Mouse (Mus musculus) urinary bladder, postnatal 25 days (tissue): ENCODE data around the gene Dmxl2.

Experiments
- DNase-seq: peaks from one replicate; pipeline ENCODE4 v3.0.0; 2022; ENCODE audit warnings: low spot score

Dmxl2 gene

GRCm38 (mm10) chr9:54499791-54500190, 1.6 kb downstream of the Dmxl2 start:
- DNase-seq = no peak

GRCm38 (mm10) chr9:54499291-54499690, 2.1 kb downstream of the Dmxl2 start:
- DNase-seq = no peak

GRCm38 (mm10) chr9:54490431-54490830, 11.0 kb downstream of the Dmxl2 start:
- DNase-seq = no peak

- DNase-seq = no peak
Measured at GRCm38 (mm10) chr9:54489599-54489998, 11.8 kb downstream of the Dmxl2 start.

GRCm38 (mm10) chr9:54484927-54485326, 16.5 kb downstream of the Dmxl2 start:
- no peak for DNase-seq

GRCm38 (mm10) chr9:54483215-54483614, 18.2 kb downstream of the Dmxl2 start:
- DNase-seq = no peak

- no peak for DNase-seq
Measured at GRCm38 (mm10) chr9:54482763-54483162, 18.7 kb downstream of the Dmxl2 start.

GRCm38 (mm10) chr9:54479054-54479453, 22.4 kb downstream of the Dmxl2 start:
- no peak for DNase-seq

GRCm38 (mm10) chr9:54478117-54478516, 23.3 kb downstream of the Dmxl2 start:
- DNase-seq = no peak

- DNase-seq = no peak
Measured at GRCm38 (mm10) chr9:54474546-54474945, 26.9 kb downstream of the Dmxl2 start.

- no peak for DNase-seq
Measured at GRCm38 (mm10) chr9:54474031-54474430, 27.4 kb downstream of the Dmxl2 start.

- DNase-seq = no peak
Measured at GRCm38 (mm10) chr9:54472784-54473183, 28.6 kb downstream of the Dmxl2 start.

- no peak for DNase-seq
Measured at GRCm38 (mm10) chr9:54469339-54469738, 32.1 kb downstream of the Dmxl2 start.

GRCm38 (mm10) chr9:54467433-54467933, 33.9 kb downstream of the Dmxl2 start:
- no peak for DNase-seq

- no peak for DNase-seq
Measured at GRCm38 (mm10) chr9:54463483-54464054, 37.9 kb downstream of the Dmxl2 start.

GRCm38 (mm10) chr9:54439015-54439414, 62.4 kb downstream of the Dmxl2 start:
- DNase-seq = no peak

- DNase-seq = no peak
Measured at GRCm38 (mm10) chr9:54438246-54438645, 63.2 kb downstream of the Dmxl2 start.

GRCm38 (mm10) chr9:54416238-54416637, 85.2 kb downstream of the Dmxl2 start:
- no peak for DNase-seq

GRCm38 (mm10) chr9:54356756-54357155, 144.7 kb downstream of the Dmxl2 start:
- DNase-seq = no peak

GRCm38 (mm10) chr9:54342026-54342425, 159.4 kb downstream of the Dmxl2 start:
- DNase-seq = no peak

- DNase-seq = peak; percentile 20
Measured at GRCm38 (mm10) chr9:54336532-54337144, 164.8 kb downstream of the Dmxl2 start.

- no peak for DNase-seq
Measured at GRCm38 (mm10) chr9:54335582-54335981, 165.8 kb downstream of the Dmxl2 start.

GRCm38 (mm10) chr9:54329201-54329600, 172.2 kb downstream of the Dmxl2 start:
- DNase-seq = no peak

- no peak for DNase-seq
Measured at GRCm38 (mm10) chr9:54323456-54323855, 178.0 kb downstream of the Dmxl2 start.
